Mouse (Mus musculus): Measurements from ENCODE around the gene Rpn2. TPM values are rescaled to one million over a fixed set of nuclear protein-coding genes. Genes with fewer than 3 reads are reported as not detected.
A peak's percentile ranks its signal among the peaks of the same experiment; 100 is the strongest.

Rpn2 gene
- total and polyA plus RNA-seq, 2 experiments: 118 to 155 TPM

GRCm38 (mm10) chr2:157363031-157363430 lies 84.2 kb downstream of the Rpn2 start:
- Histone ChIP-seq H3K79me2 (ENCODE audit: control insufficient read depth, insufficient read depth, low read length) (no peaks in the 10 kb centered on the region), H3K4me3 (ENCODE audit: insufficient read depth, low read depth, low read length) (no peak overlapping the region), H3K36me3 (ENCODE audit: control insufficient read depth, insufficient read depth, low read length) (no peaks in the 10 kb centered on the region), H3K27me3 (ENCODE audit: control insufficient read depth, insufficient read depth, low read length) (no peaks in the 10 kb centered on the region), H3K27ac (replicated peaks; ENCODE audit: insufficient read depth, low read depth, low read length) (no peak overlapping the region), H3K4me1 (ENCODE audit: control insufficient read depth, insufficient read depth, low read length) (peaks cover 3% of the 10 kb centered on the region), H3K9ac (ENCODE audit: low read depth, low read length) (no peak overlapping the region)
- 87% methylated on average over 3 of the region's 3 CpGs for WGBS
- TF ChIP-seq POLR2A (IDR thresholded peaks at IDR 0.05; ENCODE audit: extremely low read depth, insufficient read depth, low read length): no peak
- TF ChIP-seq CTCF (IDR thresholded peaks at IDR 0.05; ENCODE audit: low read depth, low read length): no peak
- no peak for DNase-seq (ENCODE audit: extremely low read depth, low read depth, low spot score)

DNA sequence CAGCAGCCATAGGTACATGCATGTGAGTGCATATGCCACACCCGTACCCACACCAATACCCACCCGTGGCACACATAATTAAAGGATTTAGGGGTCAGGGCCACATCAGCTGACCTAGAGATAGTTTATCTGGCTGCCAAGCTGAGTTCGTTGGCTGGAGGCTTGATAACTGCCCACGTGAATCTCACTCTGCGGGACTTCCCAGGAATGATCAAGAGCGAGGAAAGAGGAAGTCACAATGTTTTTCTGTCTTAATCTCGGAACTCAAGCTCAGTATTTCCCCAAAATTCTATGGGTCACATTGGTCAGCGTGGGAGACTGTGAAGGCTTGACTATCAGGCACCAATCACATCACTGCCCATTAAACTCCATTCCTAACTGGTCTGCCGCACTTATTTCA lies 87.9 kb downstream of the Rpn2 start:
- DNase-seq (ENCODE audit: extremely low read depth, low read depth, low spot score): peak; percentile 43
- Histone ChIP-seq H3K9ac (ENCODE audit: low read depth, low read length) (no peak overlapping the region), H3K4me1 (ENCODE audit: control insufficient read depth, insufficient read depth, low read length) (peaks cover 3% of the 10 kb centered on the region), H3K27ac (replicated peaks; ENCODE audit: insufficient read depth, low read depth, low read length) (no peak overlapping the region), H3K79me2 (ENCODE audit: control insufficient read depth, insufficient read depth, low read length) (no peaks in the 10 kb centered on the region; the same call in 1 of the 2 replicates), H3K36me3 (ENCODE audit: control insufficient read depth, insufficient read depth, low read length) (no peaks in the 10 kb centered on the region), H3K27me3 (ENCODE audit: control insufficient read depth, insufficient read depth, low read length) (no peaks in the 10 kb centered on the region), H3K4me3 (ENCODE audit: insufficient read depth, low read depth, low read length) (no peak overlapping the region)
- TF ChIP-seq POLR2A (IDR thresholded peaks at IDR 0.05; ENCODE audit: extremely low read depth, insufficient read depth, low read length) (no peak), CTCF (IDR thresholded peaks at IDR 0.05; ENCODE audit: low read depth, low read length) (no peak)
- 67% methylated on average over 9 of the region's 9 CpGs for WGBS

GRCm38 (mm10) chr2:157367184-157367893 lies 88.5 kb downstream of the Rpn2 start, which contains the start of gene Manbal:
Gene Manbal, plus strand, starts transcription at chr2:157367594.
- 4% methylated on average over 42 of the region's 42 CpGs for WGBS
- H3K4me1 ChIP-seq (ENCODE audit: control insufficient read depth, insufficient read depth, low read length): peaks cover 3% of the 10 kb centered on the region
- no peaks in the 10 kb centered on the region for H3K36me3 ChIP-seq (ENCODE audit: control insufficient read depth, insufficient read depth, low read length)
- H3K27ac ChIP-seq (replicated peaks; ENCODE audit: insufficient read depth, low read depth, low read length): peak within 1 kb of the TSS; percentile 64
- no peaks in the 10 kb centered on the region for H3K27me3 ChIP-seq (ENCODE audit: control insufficient read depth, insufficient read depth, low read length)
- H3K4me3 ChIP-seq (ENCODE audit: insufficient read depth, low read depth, low read length): peak within 1 kb of the TSS; percentile 66
- DNase-seq (ENCODE audit: extremely low read depth, low read depth, low spot score): peak; percentile 70
- H3K79me2 ChIP-seq (ENCODE audit: control insufficient read depth, insufficient read depth, low read length): no peaks in the 10 kb centered on the region; the same call in 1 of the 2 replicates
- H3K9ac ChIP-seq (ENCODE audit: low read depth, low read length): peak within 1 kb of the TSS; percentile 79
- peak; percentile 58; the same call in 1 of the 2 replicates for TF ChIP-seq POLR2A (IDR thresholded peaks at IDR 0.05; ENCODE audit: extremely low read depth, insufficient read depth, low read length)
- no peak for TF ChIP-seq CTCF (IDR thresholded peaks at IDR 0.05; ENCODE audit: low read depth, low read length)

- Histone ChIP-seq H3K4me3 (ENCODE audit: insufficient read depth, low read depth, low read length) (peak overlapping the region; percentile 66), H3K9ac (ENCODE audit: low read depth, low read length) (peak overlapping the region; percentile 79), H3K36me3 (ENCODE audit: control insufficient read depth, insufficient read depth, low read length) (no peaks in the 10 kb centered on the region), H3K27me3 (ENCODE audit: control insufficient read depth, insufficient read depth, low read length) (no peaks in the 10 kb centered on the region), H3K79me2 (ENCODE audit: control insufficient read depth, insufficient read depth, low read length) (no peaks in the 10 kb centered on the region; the same call in 1 of the 2 replicates), H3K4me1 (ENCODE audit: control insufficient read depth, insufficient read depth, low read length) (peaks cover 3% of the 10 kb centered on the region), H3K27ac (replicated peaks; ENCODE audit: insufficient read depth, low read depth, low read length) (peak overlapping the region; percentile 62)
- no peak for DNase-seq (ENCODE audit: extremely low read depth, low read depth, low spot score)
- no peak for TF ChIP-seq CTCF (IDR thresholded peaks at IDR 0.05; ENCODE audit: low read depth, low read length)
- TF ChIP-seq POLR2A (IDR thresholded peaks at IDR 0.05; ENCODE audit: extremely low read depth, insufficient read depth, low read length): no peak
- WGBS: 4% methylated on average over 13 of the region's 13 CpGs
These were observed 89.2 kb downstream of the Rpn2 start for GRCm38 (mm10) chr2:157367991-157368390.

GRCm38 (mm10) chr2:157371696-157372095 lies 92.9 kb downstream of the Rpn2 start:
- WGBS: 69% methylated on average over 6 of the region's 6 CpGs
- no peak overlapping the region for H3K9ac ChIP-seq (ENCODE audit: low read depth, low read length)
- H3K4me3 ChIP-seq (ENCODE audit: insufficient read depth, low read depth, low read length): no peak overlapping the region
- H3K27me3 ChIP-seq (ENCODE audit: control insufficient read depth, insufficient read depth, low read length): no peaks in the 10 kb centered on the region
- peaks cover 6% of the 10 kb centered on the region; the same call in 1 of the 2 replicates for H3K79me2 ChIP-seq (ENCODE audit: control insufficient read depth, insufficient read depth, low read length)
- TF ChIP-seq POLR2A (IDR thresholded peaks at IDR 0.05; ENCODE audit: extremely low read depth, insufficient read depth, low read length) (no peak), CTCF (IDR thresholded peaks at IDR 0.05; ENCODE audit: low read depth, low read length) (no peak)
- H3K4me1 ChIP-seq (ENCODE audit: control insufficient read depth, insufficient read depth, low read length): peaks cover 3% of the 10 kb centered on the region
- H3K27ac ChIP-seq (replicated peaks; ENCODE audit: insufficient read depth, low read depth, low read length): 0 out of 2 replicates have a peak overlapping the region, but pooled peaks have one; percentile 15
- DNase-seq (ENCODE audit: extremely low read depth, low read depth, low spot score): peak; percentile 15
- no peaks in the 10 kb centered on the region for H3K36me3 ChIP-seq (ENCODE audit: control insufficient read depth, insufficient read depth, low read length)

- DNase-seq (ENCODE audit: extremely low read depth, low read depth, low spot score): no peak
- no peaks in the 10 kb centered on the region for H3K36me3 ChIP-seq (ENCODE audit: control insufficient read depth, insufficient read depth, low read length)
- no peak for TF ChIP-seq CTCF (IDR thresholded peaks at IDR 0.05; ENCODE audit: low read depth, low read length)
- no peak for TF ChIP-seq POLR2A (IDR thresholded peaks at IDR 0.05; ENCODE audit: extremely low read depth, insufficient read depth, low read length)
- no peaks in the 10 kb centered on the region; the same call in 1 of the 2 replicates for H3K4me1 ChIP-seq (ENCODE audit: control insufficient read depth, insufficient read depth, low read length)
- H3K27ac ChIP-seq (replicated peaks; ENCODE audit: insufficient read depth, low read depth, low read length): no peak overlapping the region
- no peak overlapping the region for H3K4me3 ChIP-seq (ENCODE audit: insufficient read depth, low read depth, low read length)
- H3K79me2 ChIP-seq (ENCODE audit: control insufficient read depth, insufficient read depth, low read length): peaks cover 6% of the 10 kb centered on the region; the same call in 1 of the 2 replicates
- H3K27me3 ChIP-seq (ENCODE audit: control insufficient read depth, insufficient read depth, low read length): no peaks in the 10 kb centered on the region
- H3K9ac ChIP-seq (ENCODE audit: low read depth, low read length): no peak overlapping the region
- WGBS: 84% methylated on average over 3 of the region's 3 CpGs
These were observed 94.9 kb downstream of the Rpn2 start for GRCm38 (mm10) chr2:157373681-157374080.
